Mouse (Mus musculus): ENCODE measurements around the gene Tstd3.

DNA sequence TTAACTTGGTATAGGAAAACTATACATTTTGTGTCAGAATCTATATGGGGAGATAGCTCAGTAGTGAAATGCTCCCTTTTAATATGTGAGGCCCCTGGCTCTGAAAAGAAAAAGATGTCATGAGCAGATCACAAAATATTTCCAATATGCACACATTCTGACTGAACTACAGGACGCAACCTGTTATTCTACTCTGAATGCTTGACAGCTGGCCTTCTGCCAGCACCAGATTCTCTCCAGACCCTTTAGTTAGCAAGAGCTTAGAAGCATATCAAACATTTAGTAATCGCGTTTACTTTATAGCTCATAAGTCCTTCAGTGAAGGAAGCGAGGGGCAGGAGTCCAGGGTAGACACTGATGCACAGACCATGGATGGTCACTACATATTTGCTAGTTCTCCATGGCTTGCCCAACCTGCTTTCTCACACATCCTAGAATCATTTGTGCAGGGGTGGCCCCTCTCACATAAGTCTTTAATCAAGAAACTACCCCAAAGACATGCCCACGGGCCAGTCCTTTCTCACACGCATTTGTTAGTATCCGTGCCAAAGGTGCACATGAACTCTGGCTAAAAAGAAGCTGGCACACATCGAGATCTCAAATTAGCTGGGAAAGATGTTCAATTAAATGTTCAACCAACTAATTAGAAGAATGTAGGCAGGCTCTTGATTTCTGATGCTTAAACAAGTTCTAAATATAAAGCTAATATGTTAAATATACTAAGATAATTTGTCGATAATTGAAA is 5.4 kb downstream of the Tstd3 start:
- TF ChIP-seq EP300 (IDR thresholded peaks at IDR 0.05; ENCODE audit: insufficient read depth, low read depth, low read length) (no peak), POLR2A (IDR thresholded peaks at IDR 0.05; ENCODE audit: insufficient read depth, low read depth, low read length) (no peak)

Data from heart, adult 2 months (tissue).